Mouse (Mus musculus): ENCODE data around the gene Zfp839. TPM values are rescaled to one million over a fixed set of nuclear protein-coding genes. Genes with fewer than 3 reads are reported as not detected.
"Not testable (repeated sequence)": the region's sequence is repeated elsewhere in the genome, so short reads cannot be mapped to it uniquely, and the experiment has no call there.

Gene Zfp839
- total RNA-seq, 2 experiments from 2014 or later: 18.7 to 19.3 TPM

GRCm38 (mm10) chr12:110840348-110841198 lies 9.5 kb upstream of the Zfp839 start, which contains the start of gene Mok:
Gene Mok, minus strand, starts transcription at chr12:110840939.
- DNase-seq (ENCODE audit: low spot score in 2 of 2): peak; percentile 91 to 96

- no peak for DNase-seq (ENCODE audit: low spot score in 2 of 2)
Measured at GRCm38 (mm10) chr12:110841731-110842493, 8.1 kb upstream of the Zfp839 start.

DNA sequence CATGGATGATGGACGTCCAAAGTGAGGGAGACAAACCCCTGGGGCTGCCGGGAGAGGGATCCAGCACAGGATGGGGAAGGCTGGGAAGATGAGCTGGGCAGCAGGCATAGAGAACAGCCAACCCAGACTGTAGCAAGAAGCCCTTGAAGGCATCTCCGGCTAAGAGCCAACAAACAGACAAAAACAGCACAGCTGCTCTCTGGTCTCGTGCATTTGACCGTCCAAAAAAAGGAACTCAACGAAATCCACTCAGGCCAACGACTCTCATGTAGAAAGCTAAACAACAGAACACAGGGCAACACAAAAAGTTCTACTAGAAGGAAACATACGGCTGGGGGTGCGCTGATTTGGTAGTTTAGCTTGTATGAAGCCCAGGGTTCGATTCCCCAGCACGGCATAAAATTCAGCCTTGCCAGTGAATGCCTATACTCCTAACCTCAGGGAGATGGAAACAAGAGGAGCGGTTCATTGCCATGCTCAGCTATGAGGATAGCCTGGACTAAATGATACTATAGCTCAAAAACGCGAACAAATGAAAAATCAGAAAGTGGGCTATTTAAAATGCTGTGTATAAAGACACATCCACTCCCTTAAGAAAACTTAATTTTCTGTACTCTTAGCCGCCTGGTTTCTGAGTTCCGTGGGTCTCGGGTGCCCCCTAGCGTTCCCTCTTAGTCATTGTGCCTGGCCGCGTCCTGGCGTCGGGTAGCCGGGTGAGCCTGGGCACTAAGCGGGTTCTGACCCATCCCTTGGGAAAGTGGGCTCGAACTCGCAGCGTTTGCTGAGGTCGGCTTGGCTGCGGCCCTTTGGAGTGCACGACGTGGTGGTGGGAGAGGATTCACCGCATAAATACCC lies 6.6 kb upstream of the Zfp839 start:
- DNase-seq (ENCODE audit: low spot score in 2 of 2): peak; percentile 70

GRCm38 (mm10) chr12:110844227-110845130 lies 5.6 kb upstream of the Zfp839 start:
- no peak for DNase-seq (ENCODE audit: low spot score in 2 of 2)

GRCm38 (mm10) chr12:110845131-110845880 lies 4.7 kb upstream of the Zfp839 start:
- peak; percentile 66 to 81 for DNase-seq (ENCODE audit: low spot score in 2 of 2)

- no peak for DNase-seq (ENCODE audit: low spot score in 2 of 2)
Measured at GRCm38 (mm10) chr12:110846191-110846765, 3.8 kb upstream of the Zfp839 start.

DNA sequence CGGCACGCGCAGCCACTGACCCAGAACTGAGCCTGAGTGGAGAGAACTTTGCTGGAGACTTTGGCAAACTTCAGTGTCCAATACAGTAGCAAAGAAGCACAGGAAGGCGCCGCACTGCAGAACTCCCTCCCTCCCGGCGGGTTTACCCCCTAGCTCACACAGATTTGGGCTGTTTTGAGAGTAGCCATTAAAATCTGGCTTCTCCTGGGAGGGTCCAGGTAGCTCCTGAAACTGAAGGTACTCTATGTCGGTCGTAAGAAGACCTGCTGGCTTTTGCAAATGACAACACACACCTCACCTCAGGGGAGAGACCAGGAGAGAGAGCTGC lies 840 bp downstream of the Zfp839 start:
- no peak for DNase-seq (ENCODE audit: low spot score in 2 of 2)

DNA sequence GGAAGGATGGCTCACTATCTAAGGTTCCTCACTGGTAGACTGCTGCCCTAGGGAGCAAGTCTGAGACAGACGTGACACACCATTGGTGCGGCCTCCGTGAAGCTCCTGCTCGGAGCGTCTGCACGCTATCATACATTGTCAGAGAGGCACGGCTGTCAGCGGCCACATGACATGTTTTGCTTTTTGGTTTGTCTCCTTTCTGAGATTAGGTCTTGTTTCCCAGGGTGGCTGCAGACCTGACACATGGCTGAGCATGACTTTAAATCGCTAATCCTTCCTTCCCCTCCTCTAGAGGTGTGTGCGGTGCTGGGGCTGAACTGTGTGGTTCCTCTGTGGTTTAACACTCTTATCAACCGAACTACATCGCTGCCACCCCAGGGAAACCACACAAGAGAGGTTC lies 1.4 kb downstream of the Zfp839 start:
- no peak for DNase-seq (ENCODE audit: low spot score in 2 of 2)

GRCm38 (mm10) chr12:110851923-110852322 lies 1.9 kb downstream of the Zfp839 start:
- DNase-seq (ENCODE audit: low spot score in 2 of 2): no peak

DNA sequence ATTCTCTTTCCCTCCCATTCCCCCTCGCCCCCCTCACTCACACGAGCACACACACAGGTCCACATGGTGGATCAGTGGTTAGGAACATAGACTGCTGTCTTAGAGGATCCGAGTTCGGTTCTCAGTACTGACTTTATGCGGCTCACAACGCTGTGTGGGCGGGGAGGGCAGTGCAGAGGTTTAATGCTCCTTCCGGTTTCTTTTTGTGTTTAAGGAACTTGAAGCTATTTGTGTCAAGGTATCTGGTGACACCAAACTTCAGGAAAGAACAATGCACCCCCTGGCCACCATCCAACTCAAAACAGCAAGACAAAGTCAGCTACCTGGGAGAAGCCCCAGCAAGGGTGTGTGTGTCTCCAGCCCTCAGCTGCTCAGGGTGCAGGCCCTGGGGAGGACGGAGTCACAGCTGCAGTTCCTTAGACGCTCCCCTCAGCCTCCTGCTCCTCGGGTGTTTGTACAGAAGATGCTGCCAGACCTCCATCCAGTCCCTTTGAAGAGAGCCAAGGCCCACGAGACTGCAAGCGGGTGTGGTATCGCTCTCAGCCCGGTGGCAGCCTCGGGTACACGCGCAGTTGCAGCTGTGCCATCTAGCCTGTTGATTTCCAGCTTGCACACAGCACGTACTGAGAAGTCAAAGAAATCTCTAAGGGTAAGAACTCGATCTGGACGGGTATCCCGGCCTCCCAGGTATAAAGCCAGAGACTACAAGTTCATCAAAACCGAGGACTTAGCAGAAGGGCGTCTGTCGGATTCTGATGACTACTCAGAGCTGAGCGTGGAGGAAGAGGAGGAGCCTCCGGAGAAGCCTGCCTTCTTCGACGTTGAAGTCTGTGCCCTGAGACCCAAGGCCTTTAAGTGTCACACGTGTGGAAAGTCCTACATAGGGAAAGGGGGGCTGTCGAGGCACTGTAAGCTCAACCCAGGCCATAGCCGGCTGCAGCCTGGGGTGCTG lies 5.0 kb downstream of the Zfp839 start:
- no peak for DNase-seq (ENCODE audit: low spot score in 2 of 2)

DNA sequence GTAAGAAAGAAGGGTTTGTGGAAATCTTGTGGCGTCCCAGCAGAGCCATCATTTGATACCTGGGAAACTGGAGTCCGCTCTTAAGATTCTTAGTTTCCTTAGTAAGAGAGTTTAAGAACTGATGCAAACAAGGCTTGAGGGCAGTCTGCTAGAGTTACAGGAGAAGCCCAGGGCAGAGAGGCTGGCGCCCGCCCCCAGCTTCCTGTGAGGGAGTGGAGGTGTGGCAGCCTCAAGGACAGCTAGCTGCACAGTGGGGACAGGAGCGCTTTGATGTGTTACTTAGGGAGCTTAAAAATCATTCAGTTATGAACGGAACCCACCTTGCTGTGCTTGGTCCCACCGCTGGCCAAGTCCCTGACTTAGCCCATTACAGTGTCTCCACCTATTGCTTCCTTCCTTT lies 7.1 kb downstream of the Zfp839 start:
- DNase-seq (ENCODE audit: low spot score in 2 of 2): no peak

GRCm38 (mm10) chr12:110858681-110859080 lies 8.6 kb downstream of the Zfp839 start:
- DNase-seq (ENCODE audit: low spot score in 2 of 2): not testable (repeated sequence)

DNA sequence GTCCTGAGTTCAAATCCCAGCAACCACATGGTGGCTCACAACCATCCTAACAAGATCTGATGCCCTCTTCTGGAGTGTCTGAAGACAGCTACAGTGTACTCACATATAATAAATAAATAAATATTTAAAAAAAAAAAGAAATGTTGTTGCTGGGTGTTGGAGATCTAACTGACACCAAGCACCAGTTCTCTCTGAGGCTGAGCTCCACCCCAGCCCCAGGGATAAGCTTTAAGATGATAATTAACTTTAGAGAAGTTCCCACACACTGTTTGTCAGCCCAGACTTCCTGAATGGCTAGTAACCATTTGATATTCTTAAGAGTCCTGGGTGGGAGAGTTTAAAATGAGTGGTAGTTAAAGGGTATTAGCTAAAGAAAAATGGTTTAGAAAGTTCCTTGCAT lies 10.2 kb downstream of the Zfp839 start:
- DNase-seq (ENCODE audit: low spot score in 2 of 2): no peak

DNA sequence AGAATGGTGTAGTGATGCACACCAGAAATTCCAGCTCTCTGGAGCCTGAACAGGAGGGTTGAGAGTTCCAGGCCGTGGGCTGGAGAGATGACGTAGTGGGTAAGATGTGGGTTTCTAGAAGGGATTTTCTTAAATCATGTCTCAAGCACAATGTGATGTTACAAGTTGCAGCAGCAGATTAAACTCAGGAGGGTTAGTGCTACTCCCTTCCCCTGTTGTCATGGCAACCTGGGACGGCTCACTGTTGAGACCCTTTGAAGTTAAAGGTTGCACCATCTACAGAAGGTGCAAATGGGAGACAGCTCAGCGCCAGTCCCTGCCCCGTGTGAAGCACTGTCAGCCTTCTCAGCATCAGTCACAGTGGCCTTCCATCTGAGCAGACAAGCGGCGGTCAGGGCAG lies 11.2 kb downstream of the Zfp839 start:
- DNase-seq (ENCODE audit: low spot score in 2 of 2): no peak

GRCm38 (mm10) chr12:110864008-110864407 lies 14.0 kb downstream of the Zfp839 start:
- no peak for DNase-seq (ENCODE audit: low spot score in 2 of 2)

DNA sequence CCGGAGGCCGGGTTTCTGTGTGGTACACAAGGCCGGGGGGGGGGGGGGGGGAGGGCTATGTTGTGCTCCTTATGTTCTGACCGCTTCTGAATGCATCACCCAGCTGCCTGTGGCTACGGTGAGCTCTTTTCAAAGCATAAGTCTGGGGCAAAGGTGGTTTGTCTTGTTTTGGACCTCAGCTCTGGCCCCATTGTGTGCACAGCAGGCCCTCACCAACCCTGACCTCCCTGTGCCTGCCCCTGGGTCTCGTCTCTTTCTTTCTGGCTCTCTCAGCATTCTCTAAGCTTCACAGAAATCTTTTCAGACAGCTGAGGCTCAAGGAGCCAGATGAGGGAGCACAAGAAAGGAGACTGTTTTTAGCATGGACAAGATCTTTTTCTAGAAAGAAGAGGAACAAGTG lies 15.5 kb downstream of the Zfp839 start:
- no peak for DNase-seq (ENCODE audit: low spot score in 2 of 2)

DNA sequence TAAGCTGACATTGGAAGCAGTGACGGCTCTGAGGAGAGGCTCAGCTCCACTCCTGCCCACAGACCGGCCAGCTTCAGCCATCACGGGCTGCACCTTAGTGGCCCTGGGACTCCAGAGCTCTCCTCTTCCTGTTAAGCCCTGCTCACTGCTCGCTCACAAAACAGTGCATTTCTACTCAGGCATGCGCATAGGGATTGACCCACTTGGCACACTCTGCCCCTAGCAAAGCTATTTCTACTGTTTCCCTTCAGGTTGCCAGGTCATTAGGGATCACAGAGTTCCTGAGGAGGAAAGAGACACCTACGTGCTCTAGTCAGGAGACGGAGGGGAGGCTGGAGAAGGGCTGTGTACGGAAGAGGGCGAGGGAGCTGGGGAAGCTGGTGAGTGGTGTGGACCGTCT lies 15.9 kb downstream of the Zfp839 start:
- no peak for DNase-seq (ENCODE audit: low spot score in 2 of 2)

- no peak for DNase-seq (ENCODE audit: low spot score in 2 of 2)
Measured at GRCm38 (mm10) chr12:110870107-110870506, 20.1 kb downstream of the Zfp839 start.

Data from adrenal gland, postnatal 4 days (tissue).